Mouse (Mus musculus): ENCODE measurements around the gene Gpt2. TPM values are rescaled to one million over a fixed set of nuclear protein-coding genes. Genes with fewer than 3 reads are reported as not detected.

Gene Gpt2
- polyA plus RNA-seq, 1 experiment, result 1.5 TPM

- H3K27ac ChIP-seq (ENCODE audit: insufficient read depth, low read length), result no peak overlapping the region
Observed at GRCm38 (mm10) chr8:85559966-85560365, 67.6 kb downstream of the Gpt2 start.

GRCm38 (mm10) chr8:85563336-85563735 lies 71.0 kb downstream of the Gpt2 start:
- no peak for DNase-seq (ENCODE audit: low read depth in 1 of 2, low spot score in 2 of 2)
- TF ChIP-seq POLR2A (IDR thresholded peaks at IDR 0.05; ENCODE audit: low read depth, low read length) (no peak), CTCF (IDR thresholded peaks at IDR 0.05; ENCODE audit: extremely low read depth, insufficient read depth, insufficient read length, insufficient replicate concordance) (no peak)
- no peaks in the 10 kb centered on the region for H3K27me3 ChIP-seq (ENCODE audit: control insufficient read depth, insufficient read depth, low read length)
- no peak overlapping the region for H3K4me3 ChIP-seq (ENCODE audit: extremely low read depth, insufficient read depth, insufficient read length)
- peaks cover 6% of the 10 kb centered on the region; the same call in 1 of the 2 replicates for H3K4me1 ChIP-seq (ENCODE audit: control insufficient read depth, insufficient read depth, insufficient read length)
- no peak overlapping the region for H3K27ac ChIP-seq (ENCODE audit: insufficient read depth, low read length)
- no peaks in the 10 kb centered on the region for H3K36me3 ChIP-seq (ENCODE audit: control insufficient read depth, insufficient read depth, low read length)
- WGBS, result 93% methylated on average over 8 of the region's 8 CpGs

More at GRCm38 (mm10) chr8:85559966-85560365, 67.6 kb downstream of the Gpt2 start:
- TF ChIP-seq POLR2A (IDR thresholded peaks at IDR 0.05; ENCODE audit: low read depth, low read length), result no peak
- no peak for TF ChIP-seq CTCF (IDR thresholded peaks at IDR 0.05; ENCODE audit: extremely low read depth, insufficient read depth, insufficient read length, insufficient replicate concordance)
- Histone ChIP-seq H3K36me3 (ENCODE audit: control insufficient read depth, insufficient read depth, low read length) (no peaks in the 10 kb centered on the region), H3K4me1 (ENCODE audit: control insufficient read depth, insufficient read depth, insufficient read length) (peaks cover 6% of the 10 kb centered on the region), H3K27me3 (ENCODE audit: control insufficient read depth, insufficient read depth, low read length) (no peaks in the 10 kb centered on the region), H3K4me3 (ENCODE audit: extremely low read depth, insufficient read depth, insufficient read length) (no peak overlapping the region)
- 47% methylated on average over 2 of the region's 2 CpGs for WGBS
- no peak for DNase-seq (ENCODE audit: low read depth in 1 of 2, low spot score in 2 of 2)

- H3K4me1 ChIP-seq (ENCODE audit: control insufficient read depth, insufficient read depth, insufficient read length), result no peaks in the 10 kb centered on the region
- no peaks in the 10 kb centered on the region for H3K36me3 ChIP-seq (ENCODE audit: control insufficient read depth, insufficient read depth, low read length)
- TF ChIP-seq CTCF (IDR thresholded peaks at IDR 0.05; ENCODE audit: extremely low read depth, insufficient read depth, insufficient read length, insufficient replicate concordance), result no peak
- TF ChIP-seq POLR2A (IDR thresholded peaks at IDR 0.05; ENCODE audit: low read depth, low read length), result no peak
- DNase-seq (ENCODE audit: low read depth in 1 of 2, low spot score in 2 of 2), result no peak
- no peaks in the 10 kb centered on the region for H3K27me3 ChIP-seq (ENCODE audit: control insufficient read depth, insufficient read depth, low read length)
- WGBS, result 88% methylated on average over 3 of the region's 3 CpGs
- H3K4me3 ChIP-seq (ENCODE audit: extremely low read depth, insufficient read depth, insufficient read length), result no peak overlapping the region
- H3K27ac ChIP-seq (ENCODE audit: insufficient read depth, low read length), result no peak overlapping the region
Observed at GRCm38 (mm10) chr8:85565186-85565585, 72.8 kb downstream of the Gpt2 start.

- H3K36me3 ChIP-seq (ENCODE audit: control insufficient read depth, insufficient read depth, low read length), result no peaks in the 10 kb centered on the region
- no peak overlapping the region for H3K27ac ChIP-seq (ENCODE audit: insufficient read depth, low read length)
- 92% methylated on average over 2 of the region's 2 CpGs for WGBS
- no peaks in the 10 kb centered on the region for H3K4me1 ChIP-seq (ENCODE audit: control insufficient read depth, insufficient read depth, insufficient read length)
- no peak overlapping the region for H3K4me3 ChIP-seq (ENCODE audit: extremely low read depth, insufficient read depth, insufficient read length)
- TF ChIP-seq POLR2A (IDR thresholded peaks at IDR 0.05; ENCODE audit: low read depth, low read length) (no peak), CTCF (IDR thresholded peaks at IDR 0.05; ENCODE audit: extremely low read depth, insufficient read depth, insufficient read length, insufficient replicate concordance) (no peak)
- no peak for DNase-seq (ENCODE audit: low read depth in 1 of 2, low spot score in 2 of 2)
- no peaks in the 10 kb centered on the region for H3K27me3 ChIP-seq (ENCODE audit: control insufficient read depth, insufficient read depth, low read length)
Observed at GRCm38 (mm10) chr8:85567801-85568200, 75.4 kb downstream of the Gpt2 start.

GRCm38 (mm10) chr8:85570466-85570865 lies 78.1 kb downstream of the Gpt2 start:
- no peak for DNase-seq (ENCODE audit: low read depth in 1 of 2, low spot score in 2 of 2)
- 17% methylated on average over 4 of the region's 4 CpGs for WGBS
- H3K4me3 ChIP-seq (ENCODE audit: extremely low read depth, insufficient read depth, insufficient read length), result no peak overlapping the region
- H3K27ac ChIP-seq (ENCODE audit: insufficient read depth, low read length), result no peak overlapping the region
- H3K36me3 ChIP-seq (ENCODE audit: control insufficient read depth, insufficient read depth, low read length), result no peaks in the 10 kb centered on the region
- no peaks in the 10 kb centered on the region for H3K4me1 ChIP-seq (ENCODE audit: control insufficient read depth, insufficient read depth, insufficient read length)
- no peaks in the 10 kb centered on the region for H3K27me3 ChIP-seq (ENCODE audit: control insufficient read depth, insufficient read depth, low read length)
- TF ChIP-seq CTCF (IDR thresholded peaks at IDR 0.05; ENCODE audit: extremely low read depth, insufficient read depth, insufficient read length, insufficient replicate concordance), result no peak
- TF ChIP-seq POLR2A (IDR thresholded peaks at IDR 0.05; ENCODE audit: low read depth, low read length), result no peak

- no peaks in the 10 kb centered on the region for H3K27me3 ChIP-seq (ENCODE audit: control insufficient read depth, insufficient read depth, low read length)
- H3K36me3 ChIP-seq (ENCODE audit: control insufficient read depth, insufficient read depth, low read length), result no peaks in the 10 kb centered on the region
- no peak for DNase-seq (ENCODE audit: low read depth in 1 of 2, low spot score in 2 of 2)
- no peaks in the 10 kb centered on the region for H3K4me1 ChIP-seq (ENCODE audit: control insufficient read depth, insufficient read depth, insufficient read length)
- no peak overlapping the region for H3K27ac ChIP-seq (ENCODE audit: insufficient read depth, low read length)
- no peak for TF ChIP-seq POLR2A (IDR thresholded peaks at IDR 0.05; ENCODE audit: low read depth, low read length)
- no peak for TF ChIP-seq CTCF (IDR thresholded peaks at IDR 0.05; ENCODE audit: extremely low read depth, insufficient read depth, insufficient read length, insufficient replicate concordance)
- no peak overlapping the region for H3K4me3 ChIP-seq (ENCODE audit: extremely low read depth, insufficient read depth, insufficient read length)
- WGBS, result 81% methylated on average over 2 of the region's 2 CpGs
Observed at GRCm38 (mm10) chr8:85573972-85574496, 81.7 kb downstream of the Gpt2 start.

Other genes with a start within 250 kb of the Gpt2 start
- 8.3 and 8.6 TPM in 2 replicates for gene Orc6, start 192.9 kb upstream of the Gpt2 start, polyA plus RNA-seq (2012; rRNA removed)
- 4.9 and 5.9 TPM in 2 replicates for gene Vps35, start 192.8 kb upstream of the Gpt2 start, polyA plus RNA-seq (2012; rRNA removed)
- gene Mylk3, start 106.2 kb upstream of the Gpt2 start, polyA plus RNA-seq (2012; rRNA removed), result 8.8 and 10.7 TPM in 2 replicates
- gene 4921524J17Rik, start 59.7 kb upstream of the Gpt2 start, polyA plus RNA-seq (2012; rRNA removed), result 1.6 and 2.8 TPM in 2 replicates
- 6.0 and 8.5 TPM in 2 replicates for gene Dnaja2, start 62.8 kb downstream of the Gpt2 start, polyA plus RNA-seq (2012; rRNA removed)
- 0.23 and 0.29 TPM in 2 replicates for gene Neto2, start 208.3 kb downstream of the Gpt2 start, polyA plus RNA-seq (2012; rRNA removed)